Mouse (Mus musculus): ENCODE measurements around the gene Kyat1. TPM values are rescaled to one million over a fixed set of nuclear protein-coding genes. Genes with fewer than 3 reads are reported as not detected.

Kyat1 gene
- polyA plus RNA-seq (2012; rRNA removed), result 9.7 and 11.5 TPM in 2 replicates

GRCm38 (mm10) chr2:30205629-30206357, at the start of gene Kyat1:
Gene Kyat1, minus strand, starts transcription at chr2:30205847.
- TF ChIP-seq POLR2A (IDR thresholded peaks at IDR 0.05; ENCODE audit: low read depth, low read length), result peak; percentile 31
- TF ChIP-seq CTCF (IDR thresholded peaks at IDR 0.05; ENCODE audit: extremely low read depth, insufficient read depth, insufficient read length, insufficient replicate concordance), result no peak
- DNase-seq (ENCODE audit: low read depth in 1 of 2, low spot score in 2 of 2), result peak; percentile 92 to 93
- Histone ChIP-seq H3K4me1 (ENCODE audit: control insufficient read depth, insufficient read depth, insufficient read length) (peaks cover 8% of the 10 kb centered on the region; the same call in 1 of the 2 replicates), H3K4me3 (ENCODE audit: extremely low read depth, insufficient read depth, insufficient read length) (peak within 1 kb of the TSS; percentile 95), H3K27ac (ENCODE audit: insufficient read depth, low read length) (peak within 1 kb of the TSS; percentile 81), H3K36me3 (ENCODE audit: control insufficient read depth, insufficient read depth, low read length) (no peaks in the 10 kb centered on the region), H3K27me3 (ENCODE audit: control insufficient read depth, insufficient read depth, low read length) (no peaks in the 10 kb centered on the region)
- WGBS, result under 1% methylated on average over 44 of the region's 44 CpGs

DNA sequence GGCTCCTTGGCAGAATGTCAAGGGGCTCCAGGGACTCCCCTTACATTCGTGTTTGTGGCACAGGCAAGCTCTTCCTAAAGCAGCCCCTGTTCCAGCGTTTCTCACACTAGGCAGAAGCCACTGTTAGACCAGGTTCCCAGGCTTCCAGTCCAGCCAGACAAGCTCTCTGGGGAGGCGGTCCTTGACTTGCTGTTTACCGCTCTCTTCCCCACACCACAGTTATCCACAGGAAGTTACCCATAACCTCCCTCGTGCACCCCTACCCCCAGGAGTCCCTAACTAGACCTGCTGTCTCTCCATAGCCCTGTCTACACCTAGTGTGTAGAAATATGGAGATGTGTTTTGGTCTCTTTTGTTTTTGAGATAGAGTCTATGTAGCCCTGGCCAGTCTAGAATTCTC, 48.2 kb upstream of the Kyat1 start:
- 23% methylated on average over 5 of the region's 5 CpGs for WGBS
- DNase-seq (ENCODE audit: low read depth in 1 of 2, low spot score in 2 of 2), result no peak
- H3K27me3 ChIP-seq (ENCODE audit: control insufficient read depth, insufficient read depth, low read length), result no peaks in the 10 kb centered on the region
- TF ChIP-seq CTCF (IDR thresholded peaks at IDR 0.05; ENCODE audit: extremely low read depth, insufficient read depth, insufficient read length, insufficient replicate concordance) (no peak), POLR2A (IDR thresholded peaks at IDR 0.05; ENCODE audit: low read depth, low read length) (no peak)
- peak overlapping the region; percentile 91 for H3K27ac ChIP-seq (ENCODE audit: insufficient read depth, low read length)
- H3K4me1 ChIP-seq (ENCODE audit: control insufficient read depth, insufficient read depth, insufficient read length), result peaks cover 46% of the 10 kb centered on the region; the same call in 1 of the 2 replicates
- H3K36me3 ChIP-seq (ENCODE audit: control insufficient read depth, insufficient read depth, low read length), result peaks cover 23% of the 10 kb centered on the region
- no peak overlapping the region for H3K4me3 ChIP-seq (ENCODE audit: extremely low read depth, insufficient read depth, insufficient read length)

DNA sequence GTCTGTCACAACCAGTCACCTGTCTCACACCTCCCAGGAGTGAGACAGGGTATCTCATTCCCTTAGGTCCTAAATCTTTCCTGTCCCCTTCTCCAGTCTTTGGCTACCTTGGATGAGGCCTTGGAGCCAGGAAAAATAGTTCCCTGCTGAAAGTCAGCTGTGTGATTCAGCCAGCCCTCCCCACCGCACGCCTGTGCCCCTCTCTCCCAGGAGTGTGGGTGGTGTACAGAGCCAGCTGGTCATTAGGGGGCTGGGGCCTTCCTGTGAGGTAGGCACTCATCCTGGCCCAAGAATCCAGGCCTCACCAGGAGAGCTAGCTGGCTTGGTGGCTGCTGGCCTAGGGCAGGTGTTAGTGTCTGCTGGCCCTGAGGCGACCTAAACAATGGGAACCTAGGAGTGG, 46.9 kb upstream of the Kyat1 start:
- peaks cover 23% of the 10 kb centered on the region for H3K36me3 ChIP-seq (ENCODE audit: control insufficient read depth, insufficient read depth, low read length)
- H3K4me3 ChIP-seq (ENCODE audit: extremely low read depth, insufficient read depth, insufficient read length), result no peak overlapping the region
- peak overlapping the region; percentile 91 for H3K27ac ChIP-seq (ENCODE audit: insufficient read depth, low read length)
- H3K4me1 ChIP-seq (ENCODE audit: control insufficient read depth, insufficient read depth, insufficient read length), result peaks cover 40% of the 10 kb centered on the region; the same call in 1 of the 2 replicates
- WGBS, result 64% methylated on average over 3 of the region's 3 CpGs
- DNase-seq (ENCODE audit: low read depth in 1 of 2, low spot score in 2 of 2), result no peak
- H3K27me3 ChIP-seq (ENCODE audit: control insufficient read depth, insufficient read depth, low read length), result no peaks in the 10 kb centered on the region
- TF ChIP-seq CTCF (IDR thresholded peaks at IDR 0.05; ENCODE audit: extremely low read depth, insufficient read depth, insufficient read length, insufficient replicate concordance), result no peak
- TF ChIP-seq POLR2A (IDR thresholded peaks at IDR 0.05; ENCODE audit: low read depth, low read length), result no peak

GRCm38 (mm10) chr2:30251417-30252104, 45.9 kb upstream of the Kyat1 start:
- TF ChIP-seq CTCF (IDR thresholded peaks at IDR 0.05; ENCODE audit: extremely low read depth, insufficient read depth, insufficient read length, insufficient replicate concordance) (no peak), POLR2A (IDR thresholded peaks at IDR 0.05; ENCODE audit: low read depth, low read length) (peak; percentile 33; the same call in 1 of the 2 replicates)
- 43% methylated on average over 5 of the region's 5 CpGs for whole genome bisulfite sequencing
- no peaks in the 10 kb centered on the region for H3K27me3 ChIP-seq (ENCODE audit: control insufficient read depth, insufficient read depth, low read length)
- H3K4me1 ChIP-seq (ENCODE audit: control insufficient read depth, insufficient read depth, insufficient read length), result peaks cover 45% of the 10 kb centered on the region; the same call in 1 of the 2 replicates
- peaks cover 16% of the 10 kb centered on the region for H3K36me3 ChIP-seq (ENCODE audit: control insufficient read depth, insufficient read depth, low read length)
- DNase-seq (ENCODE audit: low read depth in 1 of 2, low spot score in 2 of 2), result peak; percentile 52 to 80
- H3K27ac ChIP-seq (ENCODE audit: insufficient read depth, low read length), result peak overlapping the region; percentile 91
- H3K4me3 ChIP-seq (ENCODE audit: extremely low read depth, insufficient read depth, insufficient read length), result no peak overlapping the region

GRCm38 (mm10) chr2:30250166-30251128, 44.8 kb upstream of the Kyat1 start:
- peak overlapping the region; percentile 52 for H3K27ac ChIP-seq (ENCODE audit: insufficient read depth, low read length)
- peaks cover 5% of the 10 kb centered on the region for H3K36me3 ChIP-seq (ENCODE audit: control insufficient read depth, insufficient read depth, low read length)
- DNase-seq (ENCODE audit: low read depth in 1 of 2, low spot score in 2 of 2), result no peak
- TF ChIP-seq POLR2A (IDR thresholded peaks at IDR 0.05; ENCODE audit: low read depth, low read length), result no peak
- no peak for TF ChIP-seq CTCF (IDR thresholded peaks at IDR 0.05; ENCODE audit: extremely low read depth, insufficient read depth, insufficient read length, insufficient replicate concordance)
- H3K4me1 ChIP-seq (ENCODE audit: control insufficient read depth, insufficient read depth, insufficient read length), result peaks cover 55% of the 10 kb centered on the region; the same call in 1 of the 2 replicates
- WGBS, result 85% methylated on average over 10 of the region's 10 CpGs
- H3K4me3 ChIP-seq (ENCODE audit: extremely low read depth, insufficient read depth, insufficient read length), result no peak overlapping the region
- H3K27me3 ChIP-seq (ENCODE audit: control insufficient read depth, insufficient read depth, low read length), result no peaks in the 10 kb centered on the region

GRCm38 (mm10) chr2:30249182-30249581, 43.5 kb upstream of the Kyat1 start:
- DNase-seq (ENCODE audit: low read depth in 1 of 2, low spot score in 2 of 2), result no peak
- Histone ChIP-seq H3K36me3 (ENCODE audit: control insufficient read depth, insufficient read depth, low read length) (peaks cover 1% of the 10 kb centered on the region), H3K4me1 (ENCODE audit: control insufficient read depth, insufficient read depth, insufficient read length) (peaks cover 56% of the 10 kb centered on the region; the same call in 1 of the 2 replicates), H3K4me3 (ENCODE audit: extremely low read depth, insufficient read depth, insufficient read length) (no peak overlapping the region), H3K27ac (ENCODE audit: insufficient read depth, low read length) (peak overlapping the region; percentile 46), H3K27me3 (ENCODE audit: control insufficient read depth, insufficient read depth, low read length) (no peaks in the 10 kb centered on the region)
- 94% methylated on average over 3 of the region's 3 CpGs for WGBS
- TF ChIP-seq CTCF (IDR thresholded peaks at IDR 0.05; ENCODE audit: extremely low read depth, insufficient read depth, insufficient read length, insufficient replicate concordance) (no peak), POLR2A (IDR thresholded peaks at IDR 0.05; ENCODE audit: low read depth, low read length) (no peak)
